Mouse (Mus musculus) layer of hippocampus, postnatal 10 days (tissue): ENCODE data around the gene Tango6. TPM values are rescaled to one million over a fixed set of nuclear protein-coding genes. Genes with fewer than 3 reads are reported as not detected.

ENCODE experiments used
- DNase-seq, 2 experiments: peaks; one replicate each; pipeline ENCODE4 v3.0.0; 2021; ENCODE audit warnings: low spot score in 2 of 2
- total RNA-seq, 2 experiments: library from RNA; stranded (reverse); gene quantifications; 2 replicates each; pipeline ENCODE4 v1.2.3; 2021

Gene Tango6
- total RNA-seq, 2 experiments from 2014 or later, result 7.5 to 8.1 TPM

DNA sequence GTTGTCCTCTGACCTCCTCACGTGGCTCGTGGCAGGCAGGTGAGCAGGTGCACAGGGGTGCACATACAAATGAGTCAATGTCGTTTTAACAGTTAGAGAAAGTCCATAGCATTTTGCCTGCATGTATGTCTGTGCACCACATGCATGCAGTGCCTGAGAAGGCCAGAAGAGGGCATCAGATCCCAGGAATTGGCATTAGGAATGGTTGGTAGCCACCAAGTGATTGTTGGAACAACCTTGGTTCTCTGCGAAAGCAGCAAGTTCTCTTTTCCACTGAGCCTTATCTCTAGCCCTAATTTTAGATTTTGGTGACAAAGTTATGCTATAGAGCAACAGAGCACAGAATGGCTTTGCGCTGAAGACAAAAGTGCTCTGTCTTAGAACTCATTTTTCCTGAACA is 16.7 kb downstream of the Tango6 start:
- peak; percentile 80 to 82 for DNase-seq

DNA sequence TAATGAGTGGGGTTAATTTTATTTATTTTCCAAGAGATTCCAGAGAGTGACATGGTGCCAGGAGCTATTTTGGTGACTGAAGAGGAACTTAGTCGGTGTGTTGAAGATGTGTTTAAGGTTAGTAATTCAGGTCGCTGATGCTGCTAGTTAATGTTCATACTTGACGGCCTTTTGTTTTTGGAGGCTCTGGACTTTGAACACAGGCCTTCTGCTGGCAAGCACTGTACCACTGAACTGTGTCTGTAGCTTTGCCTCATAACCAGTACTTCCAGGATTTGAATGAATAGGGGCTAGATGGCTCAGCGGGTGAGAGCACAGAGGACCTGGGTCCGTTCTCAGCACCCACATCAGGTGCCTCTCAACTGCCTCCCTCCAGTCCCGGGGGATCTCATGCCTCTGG is 17.3 kb downstream of the Tango6 start:
- DNase-seq, result no peak

DNA sequence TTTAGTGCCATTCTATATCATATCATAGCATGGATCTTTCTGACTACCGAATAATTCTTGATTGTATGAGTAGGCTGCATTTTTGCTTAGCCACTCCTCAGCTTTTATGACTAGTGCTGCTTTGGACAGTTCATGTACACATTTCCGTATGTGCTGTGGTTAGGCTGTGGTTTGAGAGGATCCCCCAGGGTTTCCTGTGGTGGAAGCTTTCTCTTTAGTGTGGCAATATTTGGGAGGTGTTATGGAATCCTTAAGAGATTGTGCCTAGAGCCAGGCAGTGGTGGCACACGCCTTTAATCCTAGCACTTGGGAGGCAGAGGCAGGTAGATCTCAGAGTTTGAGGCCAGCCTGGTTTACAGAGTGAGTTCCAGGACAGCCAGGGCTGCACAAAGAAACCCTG is 18.5 kb downstream of the Tango6 start:
- DNase-seq, result no peak

DNA sequence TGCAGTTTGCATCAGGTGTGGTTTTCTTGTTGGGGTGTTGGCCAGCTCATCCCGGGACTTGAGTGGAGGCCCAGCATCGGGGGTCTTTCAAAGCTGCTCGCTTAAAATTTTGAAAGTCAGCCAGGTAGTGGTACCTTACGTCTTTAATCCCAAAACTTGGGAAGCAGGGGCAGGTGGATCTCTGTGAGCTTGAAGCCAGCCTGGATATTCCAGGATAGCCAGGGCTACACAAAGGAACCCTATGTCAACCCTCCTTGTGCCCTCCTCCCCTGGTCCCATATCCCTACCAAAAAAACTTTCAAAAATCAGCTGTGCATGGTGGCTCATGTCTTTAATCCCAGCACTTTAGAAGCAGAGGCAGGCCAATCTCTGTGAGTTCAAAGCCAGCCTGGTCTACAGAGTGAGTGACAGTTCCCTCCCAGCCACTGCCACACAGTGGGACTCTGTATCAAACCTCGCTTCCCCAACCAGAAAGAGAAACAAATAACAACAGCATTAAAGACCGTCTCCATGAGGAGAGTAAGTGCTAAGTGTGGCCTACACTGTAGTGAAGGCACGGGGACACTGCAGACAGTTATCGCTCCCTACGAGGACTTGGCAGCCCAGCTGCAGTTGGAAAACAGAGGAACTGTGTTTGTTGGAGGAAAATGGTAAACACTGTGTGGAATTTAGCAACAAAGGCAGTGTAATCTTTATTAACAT is 21.5 kb downstream of the Tango6 start:
- no peak for DNase-seq

GRCm38 (mm10) chr8:106704901-106705321 is 22.0 kb downstream of the Tango6 start:
- peak; percentile 44 to 54 for DNase-seq

GRCm38 (mm10) chr8:106706194-106706593 is 23.3 kb downstream of the Tango6 start:
- DNase-seq, result no peak

GRCm38 (mm10) chr8:106710002-106710401 is 27.1 kb downstream of the Tango6 start:
- DNase-seq, result no peak

- DNase-seq, result no peak
Measured at GRCm38 (mm10) chr8:106712487-106712886, 29.6 kb downstream of the Tango6 start.

GRCm38 (mm10) chr8:106714297-106714696 is 31.4 kb downstream of the Tango6 start:
- no peak for DNase-seq

DNA sequence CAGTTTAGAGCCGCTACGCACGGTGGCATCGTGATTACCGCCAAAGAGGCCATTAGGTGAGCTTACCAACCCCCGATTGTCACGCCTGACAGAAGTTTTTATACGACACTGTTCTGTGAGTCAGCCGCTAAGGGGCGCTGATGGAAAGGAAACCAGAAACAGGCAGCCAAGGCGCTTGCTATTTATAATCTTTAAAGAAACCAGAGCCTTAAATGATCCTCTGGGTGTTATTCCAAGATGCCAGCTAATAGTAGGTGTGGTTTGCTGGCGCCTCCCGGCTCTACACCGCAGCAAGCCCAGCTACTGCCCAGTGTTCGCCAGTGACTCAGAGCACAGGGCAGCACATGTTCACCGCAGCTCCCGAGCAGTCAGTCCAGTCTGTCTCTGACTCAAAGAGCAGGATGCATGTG is 35.2 kb downstream of the Tango6 start:
- peak; percentile 82 to 88 for DNase-seq

GRCm38 (mm10) chr8:106720921-106721320 is 38.1 kb downstream of the Tango6 start:
- no peak for DNase-seq

- DNase-seq, result no peak
Measured at GRCm38 (mm10) chr8:106722453-106722852, 39.6 kb downstream of the Tango6 start.

- no peak for DNase-seq
Measured at GRCm38 (mm10) chr8:106723921-106724320, 41.1 kb downstream of the Tango6 start.

DNA sequence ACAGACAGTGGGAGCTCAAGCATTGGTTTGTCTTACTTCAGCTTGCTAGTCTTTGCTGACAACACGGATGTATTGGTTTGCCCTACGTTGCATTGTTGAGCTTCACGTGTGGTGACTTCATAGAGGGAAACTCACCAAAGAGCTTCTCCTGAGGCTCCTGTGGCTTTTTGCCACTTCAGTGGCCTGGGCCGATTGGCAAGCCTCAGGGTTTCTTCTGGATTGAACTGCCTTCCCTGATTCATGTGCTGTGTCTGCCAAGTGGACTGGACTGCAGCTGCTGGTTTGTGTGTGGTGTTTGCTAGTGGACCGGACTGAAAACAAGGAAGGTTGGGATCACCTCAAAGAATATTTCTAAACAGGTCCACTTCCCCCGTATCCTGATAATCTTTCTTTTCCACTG is 43.7 kb downstream of the Tango6 start:
- no peak for DNase-seq

DNA sequence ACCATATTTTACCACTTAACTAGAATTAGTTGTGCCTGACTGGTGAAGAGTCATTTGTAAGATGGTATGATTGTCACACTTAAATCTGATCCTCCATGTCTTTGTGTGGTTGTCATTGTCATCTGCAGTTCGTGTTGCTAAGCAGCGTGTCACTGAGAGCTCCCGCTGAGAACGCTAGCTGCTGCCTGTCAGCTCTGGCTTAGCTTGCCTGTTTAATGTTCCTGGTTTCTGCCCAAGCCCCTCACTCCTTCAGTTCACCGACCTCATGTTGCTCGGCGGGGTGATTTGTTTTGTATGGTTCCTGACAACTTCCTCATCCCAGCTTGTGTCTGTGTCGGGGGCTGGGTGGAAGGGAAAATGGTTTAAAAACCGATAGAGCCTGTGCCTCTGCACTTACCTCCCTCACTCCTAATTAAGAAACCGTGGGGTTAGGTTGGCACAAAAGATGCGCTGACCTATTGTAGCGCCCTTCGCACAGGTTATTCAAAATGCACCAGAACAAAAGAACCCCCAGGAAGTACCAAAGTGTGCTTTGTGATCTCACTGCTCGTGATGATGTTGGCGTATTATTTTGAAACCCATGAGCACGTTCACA is 44.5 kb downstream of the Tango6 start:
- DNase-seq, result peak; percentile 32 to 47

DNA sequence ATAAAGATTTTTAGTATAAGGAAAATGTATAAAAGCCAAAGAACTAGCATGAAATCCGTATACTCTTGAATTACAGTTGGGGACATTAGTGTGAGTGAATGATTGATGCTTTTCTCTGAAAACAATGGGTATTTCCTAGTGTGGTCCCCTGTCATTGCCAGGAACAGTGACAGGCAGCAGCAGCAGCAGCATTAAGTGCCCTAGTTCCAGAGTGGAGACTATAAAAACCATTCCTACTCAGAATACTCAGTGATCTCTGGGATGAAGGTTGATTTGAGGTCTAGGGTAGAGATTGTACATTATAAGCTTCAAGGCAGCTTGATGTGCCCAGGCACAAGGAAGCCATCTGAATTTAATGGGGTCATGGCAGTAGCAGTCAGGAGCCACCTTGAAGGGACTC is 45.0 kb downstream of the Tango6 start:
- no peak for DNase-seq

GRCm38 (mm10) chr8:106732921-106733320 is 50.1 kb downstream of the Tango6 start:
- no peak for DNase-seq

DNA sequence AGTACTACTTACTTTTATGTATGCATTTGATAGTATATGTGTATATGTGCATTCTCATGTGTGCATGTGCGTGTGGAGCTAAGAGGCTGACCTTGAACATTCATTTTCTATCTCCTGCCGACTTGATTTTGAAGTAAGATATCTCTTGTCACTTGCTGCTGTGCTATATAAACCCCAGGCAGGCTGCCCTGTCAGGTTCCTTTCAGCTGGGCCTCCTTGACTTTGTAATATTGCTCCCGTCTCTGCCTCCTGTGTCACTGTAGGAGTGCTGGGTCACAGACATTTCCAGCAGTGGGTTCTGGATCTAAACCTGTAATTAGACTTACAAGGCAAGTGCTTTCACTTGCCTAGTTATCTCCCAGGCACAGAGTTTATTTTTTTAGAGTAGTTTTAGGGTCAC is 50.8 kb downstream of the Tango6 start:
- DNase-seq, result no peak

DNA sequence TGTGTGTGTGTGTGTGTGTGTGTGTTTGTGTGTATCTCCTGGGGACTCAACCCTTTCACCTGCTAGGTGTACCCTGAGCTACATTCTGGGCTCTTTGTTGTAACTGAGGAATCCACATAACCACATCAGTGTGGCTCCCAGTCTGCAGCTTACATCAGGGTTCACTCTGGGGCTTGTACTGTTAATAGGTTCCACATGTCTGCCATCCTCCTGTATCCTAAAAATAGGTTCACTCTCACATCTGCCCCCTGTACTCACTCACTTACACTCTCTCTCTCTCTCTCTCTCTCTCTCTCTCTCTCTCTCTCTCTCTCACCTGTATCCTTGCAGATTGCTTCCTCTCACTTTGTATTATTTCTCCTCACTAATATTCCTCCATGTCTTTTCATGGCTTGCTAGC is 51.4 kb downstream of the Tango6 start:
- no peak for DNase-seq

- no peak for DNase-seq
Measured at GRCm38 (mm10) chr8:106736861-106737662, 54.2 kb downstream of the Tango6 start.

DNA sequence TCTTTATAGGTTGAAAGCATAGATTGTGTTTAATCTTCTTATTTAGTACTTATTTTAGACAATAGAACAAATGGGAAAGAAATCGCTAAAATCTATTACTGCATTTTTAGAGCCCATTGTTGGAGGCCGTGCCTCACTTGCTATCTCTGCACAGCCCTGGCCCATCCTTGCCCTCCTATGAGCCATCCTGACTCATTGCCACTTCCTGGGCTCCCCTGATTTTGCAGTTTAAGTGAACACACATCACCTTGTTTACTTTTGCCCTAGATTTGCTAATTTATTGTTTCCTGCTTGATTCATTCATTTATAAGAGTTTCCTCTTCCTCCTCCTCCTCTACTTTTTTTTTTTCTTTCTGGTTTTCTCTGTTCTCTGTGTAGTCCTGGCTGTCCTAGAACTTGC is 55.0 kb downstream of the Tango6 start:
- no peak for DNase-seq

GRCm38 (mm10) chr8:106742321-106742720 is 59.5 kb downstream of the Tango6 start:
- no peak for DNase-seq
